Mouse (Mus musculus) left cerebral cortex, adult 8-10 months (tissue): ENCODE results near the gene Gm10638. TPM values are rescaled to one million over a fixed set of nuclear protein-coding genes. Genes with fewer than 3 reads are reported as not detected.

Experiments
- DNase-seq, 2 experiments: peaks; one replicate each; pipeline ENCODE4 v3.0.0; 2022; ENCODE audit warnings: low spot score in 2 of 2
- total RNA-seq, 4 experiments: library from RNA; stranded (reverse); gene quantifications; 2 replicates each; pipeline ENCODE4 v1.2.4; 2022

Gene Gm10638
- total RNA-seq, 4 experiments from 2014 or later: 1.5 to 3.5 (median 2.0) TPM

- no peak for DNase-seq
Measured at GRCm38 (mm10) chr8:86786498-86786897, 41.0 kb downstream of the Gm10638 start.

- no peak for DNase-seq
Measured at GRCm38 (mm10) chr8:86787891-86788420, 42.5 kb downstream of the Gm10638 start.

- no peak for DNase-seq
Measured at GRCm38 (mm10) chr8:86789576-86789975, 44.1 kb downstream of the Gm10638 start.

- DNase-seq: no peak
Measured at GRCm38 (mm10) chr8:86791542-86791941, 46.0 kb downstream of the Gm10638 start.

GRCm38 (mm10) chr8:86794716-86795115 is 49.2 kb downstream of the Gm10638 start:
- no peak for DNase-seq

Other genes starting within 250 kb of the Gm10638 start
- gene Abcc12, start 165.0 kb upstream of the Gm10638 start, total RNA-seq: under 1 TPM; 0.46 to 0.78 (median 0.50) TPM
- 10 to 100 TPM; 68.3 to 80.2 (median 71.0) TPM for gene Lonp2, start 121.7 kb upstream of the Gm10638 start, total RNA-seq
- gene Siah1a, start 235 bp downstream of the Gm10638 start, total RNA-seq: 10 to 100 TPM; 29.6 to 34.1 (median 31.4) TPM
- 10 to 100 TPM; 38.7 to 43.9 (median 41.0) TPM for gene N4bp1, start 139.6 kb downstream of the Gm10638 start, total RNA-seq